Mouse (Mus musculus) forebrain, embryonic 11.5 days (tissue): ENCODE results near the gene Tiam2. TPM values are rescaled to one million over a fixed set of nuclear protein-coding genes. Genes with fewer than 3 reads are reported as not detected.

Source experiments
- ATAC-seq: fragments of 200-750 bp; cut with Nextera tagmentation; replicated peaks from 2 replicates; pipeline ENCODE4 v1.8.0; 2017; ENCODE audit warnings: moderate TSS enrichment; ENCODE audit not compliant: low FRiP score
- DNase-seq: peaks from one replicate; pipeline ENCODE4 v3.0.0-alpha.2; 2017; ENCODE audit warnings: low spot score
- H3K27ac ChIP-seq: fragments of 300-500 bp; sonication (generic); 2 replicates; pipeline ENCODE4 v1.5.1; 2014; ENCODE audit warnings: low read depth, low read length
- H3K27me3 ChIP-seq: fragments of 300-500 bp; sonication (generic); 2 replicates; pipeline ENCODE4 v1.6.1; 2014; ENCODE audit warnings: mild to moderate bottlenecking, low read length, mixed read lengths; ENCODE audit not compliant: control insufficient read depth, insufficient read depth
- H3K36me3 ChIP-seq: fragments of 300-500 bp; sonication (generic); 2 replicates; pipeline ENCODE4 v1.6.1; 2014; ENCODE audit warnings: mild to moderate bottlenecking, low read length, moderate library complexity, mixed read lengths; ENCODE audit not compliant: control insufficient read depth, insufficient read depth
- H3K4me1 ChIP-seq: fragments of 300-500 bp; sonication (generic); replicated peaks from 2 replicates; pipeline ENCODE4 v1.6.1; 2014; ENCODE audit warnings: low read length, mixed read lengths; ENCODE audit not compliant: control insufficient read depth, insufficient read depth
- H3K4me2 ChIP-seq: fragments of 300-500 bp; sonication (generic); 2 replicates; pipeline ENCODE4 v1.6.1; 2014; ENCODE audit warnings: low read depth, mild to moderate bottlenecking, low read length, moderate library complexity, mixed read lengths; ENCODE audit not compliant: severe bottlenecking
- H3K4me3 ChIP-seq: fragments of 300-500 bp; sonication (generic); 2 replicates; pipeline ENCODE4 v1.5.1; 2014; ENCODE audit warnings: low read depth, low read length
- H3K9ac ChIP-seq: fragments of 300-500 bp; sonication (generic); 2 replicates; pipeline ENCODE4 v1.6.1; 2014; ENCODE audit warnings: low read length
- H3K9me3 ChIP-seq: fragments of 300-500 bp; sonication (generic); 2 replicates; pipeline ENCODE4 v1.6.1; 2016; ENCODE audit warnings: low read length, mixed read lengths; ENCODE audit not compliant: control insufficient read depth
- WGBS: fragments of 180-500 bp; shearing (Covaris S2); extraction: QIAGEN DNeasy Blood & Tissue Kit; methylation state at CpG from one replicate; pipeline ENCODE4 v1.1.7; 2014; 5-methylcytosine and 5-hydroxymethylcytosine counted together
- polyA plus RNA-seq: library from polyadenylated mRNA; unstranded; fragments of >200 nt; fragmentation: Nextera tagmentation; extraction: Ambion mirVana; gene quantifications from 2 replicates; pipeline ENCODE4 v1.2.1, GENCODE M21; 2014

The Tiam2 gene
- polyA plus RNA-seq, 1 experiment from 2014 or later, result 7.4 TPM

DNA sequence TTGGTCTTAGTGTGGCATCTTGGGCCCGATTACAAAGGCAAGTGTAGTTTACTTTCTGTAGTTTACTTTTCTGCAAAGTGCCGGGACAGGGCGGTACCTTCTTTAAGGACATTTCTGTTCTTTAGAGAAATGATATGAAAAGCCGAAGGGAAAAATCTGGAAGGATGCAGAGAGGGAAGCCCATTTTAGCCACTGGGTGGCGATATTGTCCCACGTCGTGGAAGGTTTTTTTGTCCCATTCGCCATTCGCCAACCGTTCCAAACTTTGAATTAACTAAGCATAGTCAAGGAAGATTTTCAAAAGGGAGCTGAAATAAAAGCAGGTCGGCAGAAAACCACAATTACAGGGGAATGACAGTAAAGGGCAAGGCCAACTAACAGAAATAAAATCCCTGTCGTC, 244.5 kb downstream of the Tiam2 start:
- ATAC-seq (0 out of 2 replicates have a peak, but pooled peaks have one; percentile 33), DNase-seq (peak; percentile 84)
- H3K9me3 ChIP-seq, result no peaks in the 10 kb centered on the region
- no peaks in the 10 kb centered on the region for H3K27me3 ChIP-seq
- no peak overlapping the region for H3K4me3 ChIP-seq
- H3K4me1 ChIP-seq, result no peaks in the 10 kb centered on the region
- H3K9ac ChIP-seq, result no peak overlapping the region
- H3K27ac ChIP-seq, result no peak overlapping the region
- no peaks in the 10 kb centered on the region for H3K36me3 ChIP-seq
- WGBS, result 7% methylated on average over 12 of the region's 12 CpGs
- no peak overlapping the region for H3K4me2 ChIP-seq

Other genes with a start within 250 kb of the Tiam2 start
- 27.7 and 29.2 TPM in 2 replicates for gene Scaf8, start 211.6 kb upstream of the Tiam2 start, polyA plus RNA-seq
- gene Cldn20, start 206.0 kb downstream of the Tiam2 start, polyA plus RNA-seq, result not detected in 2 replicates
- 19.9 and 21.1 TPM in 2 replicates for gene Tfb1m, start 231.2 kb downstream of the Tiam2 start, polyA plus RNA-seq